Mouse (Mus musculus) thymus, postnatal 14 days (tissue): ENCODE results near the gene Dnmt3l.
A peak's percentile ranks its signal among the peaks of the same experiment; 100 is the strongest.
"Not testable (repeated sequence)": the region's sequence is repeated elsewhere in the genome, so short reads cannot be mapped to it uniquely, and the experiment has no call there.

ENCODE experiments used
- DNase-seq: peaks from one replicate; pipeline ENCODE4 v3.0.0; 2021

Dnmt3l gene

GRCm38 (mm10) chr10:78086444-78087061 lies 44.8 kb downstream of the Dnmt3l start:
- DNase-seq, result no peak

- peak; percentile 40 for DNase-seq
Observed at GRCm38 (mm10) chr10:78087101-78087511, 45.4 kb downstream of the Dnmt3l start.

GRCm38 (mm10) chr10:78090246-78090645 lies 48.5 kb downstream of the Dnmt3l start:
- DNase-seq, result no peak

DNA sequence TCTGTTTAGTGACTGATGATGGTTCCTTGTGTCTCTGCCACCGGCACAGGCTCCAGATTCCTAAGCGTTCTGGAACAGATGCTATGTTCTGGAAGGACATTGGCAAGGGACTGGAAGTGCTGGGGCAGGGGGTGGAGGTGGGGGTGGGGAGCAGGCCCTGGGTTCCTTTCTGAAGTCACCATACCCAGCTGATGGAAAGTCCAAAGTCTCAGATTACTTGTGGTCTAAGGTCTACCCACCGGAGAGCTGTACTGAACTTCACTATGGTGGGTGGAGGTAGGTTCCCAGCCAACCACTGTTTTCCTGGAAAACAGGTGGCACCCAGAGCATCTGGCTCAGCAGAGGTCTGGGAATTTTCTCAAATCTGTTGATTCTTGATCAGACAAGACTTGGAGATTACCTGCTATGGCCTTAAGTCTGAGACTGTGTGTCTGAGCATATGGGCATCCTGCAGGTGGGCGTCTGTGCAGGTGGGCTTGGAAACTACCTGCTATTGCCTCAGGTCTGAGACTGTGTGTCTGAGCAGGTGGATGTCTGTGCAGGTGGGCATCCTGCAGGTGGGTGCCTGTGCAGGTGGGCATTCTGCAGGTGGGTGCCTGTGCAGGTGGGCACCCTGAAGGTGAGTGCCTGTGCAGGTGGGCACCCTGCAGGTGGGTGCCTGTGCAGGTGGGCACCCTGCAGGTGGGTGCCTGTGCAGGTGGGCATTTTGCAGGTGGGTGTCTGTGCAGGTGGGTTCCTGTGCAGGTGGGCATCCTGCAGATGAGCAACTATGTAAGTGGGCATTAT lies 49.2 kb downstream of the Dnmt3l start:
- no peak for DNase-seq

DNA sequence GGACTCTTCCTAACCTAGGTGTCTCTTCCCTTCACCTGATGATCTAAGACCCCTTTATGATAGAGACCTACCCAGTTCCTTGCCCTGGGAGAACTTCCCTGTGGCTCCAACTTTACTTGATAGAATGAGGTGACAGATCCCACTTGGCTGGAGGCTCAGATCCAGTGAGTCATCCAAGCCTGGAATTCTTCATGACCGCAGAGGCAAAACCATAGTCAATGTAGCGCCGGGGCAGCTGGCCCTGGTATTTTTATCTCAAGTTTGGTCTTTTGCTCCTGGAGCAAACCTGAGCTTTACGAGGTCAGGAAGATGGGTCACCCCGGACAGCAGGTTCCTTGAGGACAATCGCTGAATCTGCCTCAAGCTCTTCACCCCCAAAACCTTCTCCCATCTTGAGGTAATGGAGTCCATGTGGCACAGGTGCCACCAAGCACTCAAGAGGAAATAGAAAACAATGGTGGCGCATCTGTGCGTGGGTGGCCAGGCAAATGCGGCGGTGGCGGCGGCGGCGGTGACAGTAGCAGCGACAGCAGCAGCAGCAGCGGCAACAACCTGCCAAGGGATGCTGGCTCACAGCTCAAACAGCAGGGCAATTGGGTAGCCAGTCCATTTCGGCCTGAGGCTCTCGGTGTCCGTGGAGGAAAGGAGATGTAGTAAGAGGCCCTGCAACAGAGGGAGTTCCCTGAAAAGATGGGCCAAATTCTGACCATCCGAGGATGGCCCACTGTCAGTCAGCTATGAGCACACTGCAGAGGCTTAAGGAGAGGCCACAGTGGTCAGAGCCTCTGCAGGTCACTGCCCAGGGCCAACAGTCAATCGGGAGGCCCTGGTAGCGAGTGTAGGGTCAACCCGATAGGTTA lies 50.3 kb downstream of the Dnmt3l start:
- DNase-seq, result no peak

DNA sequence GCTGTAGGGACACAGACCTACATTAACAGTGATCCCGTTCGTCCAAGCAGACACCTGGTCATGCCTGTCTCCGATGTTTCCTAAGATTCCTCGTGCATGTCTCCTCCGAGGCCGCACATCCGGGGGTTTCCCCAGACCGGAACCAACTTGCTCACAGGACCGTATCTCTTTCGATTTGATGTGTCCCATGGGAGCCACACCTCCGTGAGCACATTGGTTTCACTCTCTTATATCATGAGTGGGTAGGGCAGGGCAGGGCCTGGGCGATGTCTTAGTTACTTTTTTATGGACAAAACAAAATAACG lies 50.9 kb downstream of the Dnmt3l start:
- DNase-seq, result no peak

DNA sequence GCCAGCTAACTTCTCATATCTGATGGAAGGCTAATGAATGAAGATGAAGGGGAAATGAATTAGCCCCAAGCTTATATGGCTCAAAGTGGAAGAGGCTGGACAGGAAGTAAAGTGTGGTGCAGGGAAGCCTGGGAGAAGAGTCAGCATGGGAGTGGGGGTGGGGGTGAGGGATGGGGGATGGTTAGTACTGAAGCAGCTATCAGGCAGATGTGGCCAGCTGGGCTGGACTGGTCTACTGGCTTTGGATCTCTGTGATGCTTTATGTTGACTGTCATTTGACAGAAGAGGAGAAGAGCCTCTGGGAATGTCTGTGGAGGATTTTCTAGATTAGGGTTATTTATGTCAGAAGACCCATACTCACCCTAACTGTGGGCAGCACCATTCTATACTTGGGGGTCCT lies 53.5 kb downstream of the Dnmt3l start:
- no peak for DNase-seq

DNA sequence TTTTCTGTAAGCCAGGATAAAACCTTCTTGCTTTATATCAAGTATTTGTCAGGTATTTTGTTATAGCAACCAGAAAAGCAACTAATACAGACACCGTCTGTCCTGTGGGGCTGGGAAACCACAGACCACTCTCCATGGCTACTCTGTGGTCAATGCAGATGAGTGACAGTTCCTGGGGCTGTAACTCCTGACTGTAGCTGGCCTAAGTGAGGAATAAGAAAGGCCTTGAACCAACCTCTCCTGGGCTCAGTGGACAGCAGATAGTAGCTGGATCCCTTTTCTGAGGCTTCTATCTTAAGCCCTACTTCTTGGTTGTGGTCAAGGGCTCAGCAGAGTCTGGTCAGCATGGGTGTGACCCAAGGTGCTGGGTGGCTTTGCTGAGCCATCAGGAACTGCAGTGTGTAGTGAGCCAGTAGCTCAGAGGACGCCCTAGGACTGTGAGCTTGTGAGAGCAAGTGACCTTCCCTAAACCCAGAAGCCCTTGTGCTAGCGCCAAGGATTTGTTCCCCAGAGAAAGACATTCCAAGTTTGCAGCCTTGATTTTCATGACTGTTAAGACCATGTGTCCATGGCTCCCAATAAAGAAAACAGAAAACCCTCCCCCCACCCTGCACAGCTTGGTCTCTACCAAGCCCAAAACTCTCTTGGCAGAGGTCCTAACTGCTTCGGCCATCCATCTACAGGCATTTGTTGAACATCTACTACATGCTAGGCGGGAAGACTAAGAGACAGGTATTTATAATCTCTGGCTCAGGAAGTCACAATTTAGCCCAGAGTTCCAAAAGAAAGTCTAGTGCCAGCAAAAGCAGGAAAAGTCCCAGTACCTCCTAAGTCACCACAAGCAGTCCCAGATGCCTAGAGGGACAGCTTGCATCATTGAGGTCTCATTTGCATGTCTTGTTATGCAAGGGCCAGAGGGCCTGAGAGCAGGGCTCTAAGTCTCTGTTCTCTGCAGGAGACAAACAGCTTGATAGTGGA lies 54.5 kb downstream of the Dnmt3l start:
- DNase-seq, result no peak

DNA sequence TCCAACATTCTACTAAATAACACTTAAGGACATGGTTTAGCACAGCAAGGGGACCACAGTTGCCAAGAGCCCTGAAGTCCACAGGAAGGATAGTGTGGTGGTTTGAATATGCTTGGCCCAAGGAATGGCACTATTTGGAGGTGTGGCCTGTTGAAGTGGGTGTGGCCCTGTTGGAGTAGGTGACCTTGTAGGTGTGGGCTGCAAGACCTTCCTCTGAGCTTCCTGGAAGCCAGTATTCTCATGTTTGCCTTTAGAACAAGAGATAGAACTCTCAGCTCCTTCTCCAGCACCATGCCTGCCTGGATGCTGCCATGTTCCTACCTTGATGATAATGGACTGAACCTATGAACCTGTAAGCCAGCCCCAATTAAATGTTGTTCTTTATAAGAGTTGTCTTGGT lies 58.1 kb downstream of the Dnmt3l start:
- not testable (repeated sequence) for DNase-seq

GRCm38 (mm10) chr10:78100989-78101780 lies 59.4 kb downstream of the Dnmt3l start:
- no peak for DNase-seq

- DNase-seq, result no peak
Observed at GRCm38 (mm10) chr10:78104555-78105490, 63.1 kb downstream of the Dnmt3l start.

GRCm38 (mm10) chr10:78105548-78105947 lies 63.8 kb downstream of the Dnmt3l start:
- DNase-seq, result no peak
